Mouse (Mus musculus) small intestine, adult 2 months (tissue): ENCODE results near the gene Zfp39. TPM values are rescaled to one million over a fixed set of nuclear protein-coding genes. Genes with fewer than 3 reads are reported as not detected.
A peak's percentile ranks its signal among the peaks of the same experiment; 100 is the strongest.

Experiments used
- H3K27ac ChIP-seq: fragments of 200-500 bp; 2 replicates; pipeline ENCODE4 v1.5.1; 2012; ENCODE audit warnings: low read depth, low read length, control low read depth, inconsistent platforms; ENCODE audit not compliant: insufficient read depth
- H3K27me3 ChIP-seq: fragments of 200-500 bp; 2 replicates; pipeline ENCODE4 v1.6.1; 2012; ENCODE audit warnings: mild to moderate bottlenecking, moderate library complexity, low read length, inconsistent platforms; ENCODE audit not compliant: control insufficient read depth, insufficient read depth
- H3K36me3 ChIP-seq: fragments of 200-500 bp; 2 replicates; pipeline ENCODE4 v1.6.1; 2012; ENCODE audit warnings: mild to moderate bottlenecking, low read length, control low read depth, inconsistent platforms; ENCODE audit not compliant: control insufficient read depth, insufficient read depth
- H3K4me1 ChIP-seq: fragments of 200-500 bp; 2 replicates; pipeline ENCODE4 v1.6.1; 2012; ENCODE audit warnings: low read length, inconsistent platforms, mixed read lengths; ENCODE audit not compliant: control insufficient read depth, insufficient read depth, insufficient read length
- H3K4me3 ChIP-seq: fragments of 200-500 bp; 2 replicates; pipeline ENCODE4 v1.5.1; 2012; ENCODE audit warnings: low read depth, mild to moderate bottlenecking, control low read depth, inconsistent platforms, low read length, moderate library complexity
- CTCF ChIP-seq: fragments of 200-500 bp; IDR thresholded peaks from 2 replicates; pipeline ENCODE4 v1.5.1; 2012; ENCODE audit warnings: low read depth, mild to moderate bottlenecking, control low read depth, inconsistent platforms, low read length, moderate library complexity, mixed read lengths; ENCODE audit not compliant: insufficient replicate concordance, insufficient read length; ENCODE audit errors: extremely low read depth
- POLR2A ChIP-seq: fragments of 200-500 bp; IDR thresholded peaks from 2 replicates; pipeline ENCODE4 v1.6.1; 2012; ENCODE audit warnings: low read depth, mild to moderate bottlenecking, control low read depth, inconsistent platforms, low read length, moderate library complexity
- WGBS: fragments of 180-500 bp; shearing (Covaris S2); methylation state at CpG from one replicate; pipeline ENCODE4 v1.1.7; 2018; 5-methylcytosine and 5-hydroxymethylcytosine counted together
- polyA plus RNA-seq: library from polyadenylated mRNA; depleted of rRNA; stranded (reverse); fragments of >200 nt; gene quantifications from 2 replicates; pipeline ENCODE4 v1.2.3, GENCODE M21; 2012

Gene Zfp39
- polyA plus RNA-seq, 1 experiment = 0.29 TPM

DNA sequence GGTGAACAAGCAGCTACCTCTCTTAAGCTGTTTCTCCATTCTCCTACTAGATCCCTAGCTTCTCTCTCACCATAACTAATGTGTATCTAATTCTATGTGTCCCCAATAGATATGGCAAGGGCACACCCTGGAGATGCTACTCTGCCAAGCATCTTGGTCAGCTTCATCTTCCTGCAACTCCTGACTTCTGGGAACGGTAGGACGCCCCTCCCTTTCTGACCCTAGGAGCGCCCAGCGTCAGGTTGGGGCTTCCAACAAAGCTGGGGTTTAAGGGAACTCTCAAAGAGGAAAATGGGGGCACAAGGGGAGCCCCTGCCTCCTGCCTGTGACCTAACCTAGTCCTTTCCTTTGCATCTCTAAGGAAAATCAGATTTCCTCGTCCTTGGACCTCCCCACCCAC lies 14.7 kb upstream of the Zfp39 start:
- TF ChIP-seq CTCF (no peak), POLR2A (no peak)
- peaks cover 5% of the 10 kb centered on the region; the same call in 1 of the 2 replicates for H3K4me1 ChIP-seq
- H3K27me3 ChIP-seq = no peaks in the 10 kb centered on the region
- no peaks in the 10 kb centered on the region for H3K36me3 ChIP-seq
- H3K27ac ChIP-seq = no peak overlapping the region
- no peak overlapping the region for H3K4me3 ChIP-seq
- WGBS = 56% methylated on average over 5 of the region's 5 CpGs

DNA sequence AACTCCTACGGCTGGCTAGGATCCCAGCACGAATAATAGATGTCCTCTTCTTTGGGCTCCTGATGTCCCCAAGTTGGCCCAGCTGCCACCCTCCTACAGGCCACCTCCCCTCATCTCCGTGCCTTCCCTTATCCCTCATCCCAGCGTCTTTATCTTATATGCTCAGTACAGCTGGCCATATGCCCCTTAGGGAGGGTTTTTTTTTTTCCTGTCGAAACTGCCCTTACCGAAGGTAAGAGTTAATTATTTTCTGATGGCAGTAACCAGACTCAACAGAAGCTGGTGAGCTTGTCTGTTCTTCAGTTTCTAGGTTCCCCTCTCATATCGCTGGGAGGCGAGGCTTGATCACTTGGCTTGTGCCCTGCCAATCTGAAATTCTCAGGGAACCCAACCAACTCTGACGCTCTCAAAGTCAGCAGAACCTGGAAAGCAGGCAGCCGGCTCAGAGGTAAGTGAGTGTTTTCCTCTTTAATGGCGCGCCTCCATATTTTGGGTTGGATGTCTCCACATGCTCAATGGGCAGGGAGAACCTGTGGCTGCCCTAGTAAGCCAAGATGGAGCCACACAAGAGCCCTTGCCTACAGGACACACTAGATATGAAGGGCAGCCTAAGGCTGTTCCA lies 13.8 kb upstream of the Zfp39 start, which contains the start of gene Btnl10:
Gene Btnl10 (plus strand): TSS at position 164 of the 622 bp plus-strand sequence.
- Histone ChIP-seq H3K36me3 (no peaks in the 10 kb centered on the region), H3K27me3 (no peaks in the 10 kb centered on the region), H3K4me3 (no peak within 1 kb of the TSS), H3K27ac (no peak within 1 kb of the TSS), H3K4me1 (peaks cover 5% of the 10 kb centered on the region; the same call in 1 of the 2 replicates)
- WGBS = 75% methylated on average over 12 of the region's 12 CpGs
- TF ChIP-seq CTCF (no peak), POLR2A (no peak)

DNA sequence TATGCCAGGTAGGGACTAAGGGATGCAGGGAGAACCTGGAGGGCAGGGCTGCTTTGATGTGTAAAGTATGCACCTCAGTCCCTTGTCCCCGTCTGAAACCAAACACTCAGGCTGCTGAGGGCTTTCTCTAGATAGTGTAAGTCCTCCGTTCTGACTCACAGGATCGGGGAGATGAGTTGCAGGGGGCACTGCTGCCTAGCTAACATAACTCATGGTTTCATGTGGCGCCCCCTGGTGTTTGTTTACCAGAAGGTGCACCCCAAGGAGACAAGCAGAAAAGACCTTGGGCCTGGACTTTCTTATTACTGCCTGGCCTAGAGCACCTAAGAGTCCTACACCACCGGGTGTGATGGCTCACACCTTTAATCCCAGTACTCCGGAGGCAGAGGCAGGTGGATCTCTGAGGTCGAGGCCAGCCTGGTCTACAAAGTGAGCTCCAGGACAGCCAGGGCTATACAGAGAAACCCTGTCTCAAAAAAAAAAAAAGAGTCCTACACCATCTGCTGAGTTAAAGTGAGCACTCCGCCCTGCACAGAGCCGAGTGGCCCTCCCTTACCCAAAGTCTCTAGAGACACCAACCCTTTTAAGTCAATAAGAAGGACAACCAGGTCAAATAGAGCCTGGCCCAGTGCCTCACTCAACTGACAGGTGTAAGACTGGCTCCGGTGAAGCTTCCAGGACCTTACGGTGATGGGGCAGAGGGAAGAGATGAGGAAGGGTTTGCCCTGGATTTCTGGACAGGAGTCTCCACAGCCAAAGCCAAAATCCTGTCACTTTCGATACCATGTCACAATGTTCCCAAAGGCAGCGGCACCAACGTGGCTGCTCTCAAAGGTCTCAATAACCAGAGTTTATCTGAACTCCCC lies 13.1 kb upstream of the Zfp39 start:
- TF ChIP-seq POLR2A (no peak; the same call in 1 of the 2 replicates), CTCF (peak; percentile 45; the same call in 1 of the 2 replicates)
- Histone ChIP-seq H3K36me3 (no peaks in the 10 kb centered on the region), H3K4me3 (no peak overlapping the region), H3K27me3 (no peaks in the 10 kb centered on the region), H3K27ac (no peak overlapping the region), H3K4me1 (peaks cover 5% of the 10 kb centered on the region; the same call in 1 of the 2 replicates)
- WGBS = 44% methylated on average over 14 of the region's 14 CpGs

DNA sequence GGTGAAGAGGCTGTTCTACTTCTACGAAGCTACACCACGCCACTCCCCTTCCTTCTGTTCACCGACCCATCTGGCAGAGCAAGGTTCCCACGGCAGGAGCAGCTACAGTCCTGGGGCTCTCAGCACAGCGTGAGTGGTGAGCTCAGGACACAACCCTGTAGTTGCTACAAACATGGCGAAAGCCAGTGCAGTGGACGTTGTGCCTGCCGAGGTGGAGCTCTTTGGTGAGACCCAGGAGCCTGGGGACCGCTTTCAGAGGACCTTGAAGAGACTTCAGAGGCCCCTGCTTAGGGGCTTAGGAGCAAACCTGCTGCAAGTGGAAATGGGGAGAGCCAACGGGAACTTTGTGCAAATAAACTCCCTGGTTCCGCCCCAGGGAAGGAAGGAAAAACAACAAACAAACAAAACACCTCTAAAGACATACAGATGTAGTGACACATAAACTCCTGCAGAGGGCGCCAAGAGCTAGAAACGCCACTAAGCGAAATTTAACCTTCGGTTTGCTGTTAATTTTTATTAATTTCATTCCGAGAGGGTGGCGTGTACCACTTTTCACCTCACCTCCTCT lies 10.5 kb upstream of the Zfp39 start:
- TF ChIP-seq CTCF (peak; percentile 60; the same call in 1 of the 2 replicates), POLR2A (no peak)
- peak overlapping the region; percentile 58 for H3K4me3 ChIP-seq
- H3K27me3 ChIP-seq = no peaks in the 10 kb centered on the region
- peaks cover 5% of the 10 kb centered on the region; the same call in 1 of the 2 replicates for H3K4me1 ChIP-seq
- H3K36me3 ChIP-seq = no peaks in the 10 kb centered on the region
- 4% methylated on average over 17 of the region's 17 CpGs for WGBS
- H3K27ac ChIP-seq = no peak overlapping the region

DNA sequence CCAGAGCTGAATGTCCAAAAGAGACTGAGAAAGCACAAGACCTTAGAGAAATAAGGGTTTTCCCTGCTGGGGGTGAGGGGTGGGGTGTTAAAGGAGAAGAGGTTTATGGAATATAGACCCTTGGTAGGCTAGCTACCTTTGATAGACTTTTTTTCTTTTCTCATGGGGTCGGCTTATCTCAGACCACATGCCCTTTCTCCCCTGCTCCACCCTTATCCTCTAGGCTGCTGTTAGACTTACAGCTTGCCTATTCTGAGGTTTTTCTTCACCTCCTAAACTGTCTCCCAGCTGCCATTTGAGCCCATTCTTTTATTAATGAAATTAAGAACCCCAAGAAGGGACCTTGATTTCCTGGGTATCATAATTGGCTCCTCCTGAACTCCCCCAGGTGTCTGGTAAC lies 9.8 kb upstream of the Zfp39 start:
- Histone ChIP-seq H3K4me3 (no peak overlapping the region), H3K4me1 (peaks cover 5% of the 10 kb centered on the region; the same call in 1 of the 2 replicates), H3K36me3 (no peaks in the 10 kb centered on the region), H3K27ac (no peak overlapping the region), H3K27me3 (no peaks in the 10 kb centered on the region)
- TF ChIP-seq POLR2A (no peak), CTCF (no peak)
- WGBS = 26% methylated on average over 1 of the region's 1 CpGs

DNA sequence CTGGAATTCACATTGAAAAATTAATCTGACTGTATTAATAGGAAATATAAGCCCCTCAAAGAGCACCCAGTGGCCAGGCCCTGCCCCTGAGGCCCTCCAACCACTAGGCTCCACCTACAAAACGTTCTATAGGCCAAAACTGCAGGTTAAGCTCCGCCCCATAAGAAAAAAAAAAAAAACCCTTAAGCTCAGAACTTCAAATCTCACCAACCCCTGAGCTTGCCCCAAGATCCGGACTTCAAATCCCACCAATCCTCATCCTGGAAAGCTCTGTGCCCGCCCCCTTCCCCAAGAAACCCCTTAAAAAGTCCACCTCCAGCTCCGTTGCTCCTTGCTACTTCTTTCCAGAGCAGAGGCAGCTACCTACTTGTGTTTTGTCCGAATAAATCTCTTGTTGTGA lies 813 bp upstream of the Zfp39 start:
- WGBS = 62% methylated on average over 6 of the region's 6 CpGs

GRCm38 (mm10) chr11:58904410-58904718 lies 339 bp upstream of the Zfp39 start:
- WGBS = 0% methylated on average over 8 of the region's 8 CpGs
- Histone ChIP-seq H3K27ac (peak overlapping the region; percentile 36; the same call in 1 of the 2 replicates), H3K27me3 (no peaks in the 10 kb centered on the region), H3K4me3 (peak overlapping the region; percentile 83), H3K36me3 (peaks cover 5% of the 10 kb centered on the region; the same call in 1 of the 2 replicates), H3K4me1 (peaks cover 2% of the 10 kb centered on the region)
- no peak for TF ChIP-seq POLR2A
- TF ChIP-seq CTCF = no peak

More for the DNA sequence above, 813 bp upstream of the Zfp39 start:
- TF ChIP-seq POLR2A (no peak), CTCF (no peak)
- Histone ChIP-seq H3K4me3 (no peak overlapping the region), H3K27ac (no peak overlapping the region), H3K4me1 (peaks cover 2% of the 10 kb centered on the region), H3K27me3 (no peaks in the 10 kb centered on the region), H3K36me3 (peaks cover 5% of the 10 kb centered on the region; the same call in 1 of the 2 replicates)
